In the genomic region with DNA sequence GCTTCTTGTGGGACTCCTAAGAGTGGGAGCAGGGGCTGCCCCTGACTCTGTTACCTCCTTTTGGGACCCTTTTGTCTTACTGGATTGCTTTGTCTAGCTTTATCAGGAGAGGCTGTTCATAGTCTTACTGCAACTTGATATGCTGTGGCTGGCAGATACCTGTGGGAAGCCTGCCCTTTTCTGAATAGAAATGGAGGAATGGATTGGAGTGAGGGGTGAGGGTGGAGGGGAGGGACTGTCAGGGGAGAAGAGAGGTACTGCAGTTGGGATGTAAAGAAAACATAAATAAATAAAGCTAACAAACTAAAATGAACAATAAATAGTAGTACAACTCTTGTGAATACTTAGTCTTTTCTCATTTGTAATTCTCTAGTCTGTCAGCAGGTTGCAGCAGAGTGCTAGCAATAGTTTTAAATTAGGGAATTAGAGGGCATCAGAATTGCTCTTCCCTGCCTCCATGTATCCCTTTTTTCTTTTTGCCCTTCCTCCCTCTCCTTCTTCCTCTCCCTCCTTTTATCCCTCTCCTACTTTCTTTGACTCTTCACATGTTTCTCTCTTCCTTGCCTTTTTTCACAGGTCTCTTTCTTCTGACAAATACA, we compare ENCODE assay signal across 9 mouse cellular contexts.
DNase-seq lines count a peak whose midpoint lies in the region; ATAC-seq and TF ChIP-seq lines count a peak whose summit lies in the region.
"Had no signal": no experiment of that assay in that cellular context is flagged by ENCODE, and none has a peak within 500 bp of the region (broad histone marks: within the 10 kb centered on the region; RNA-seq: fewer than 3 reads in every experiment).

No protein-coding gene starts in this region.

- DNase-seq in cerebellum, adult 18-20 months, result peak; percentile 16 to 44
- DNase-seq in cerebellum, adult 9-11 months, result no peak
- peak; percentile 32 to 48 for DNase-seq in left cerebral cortex, adult 18-20 months (ENCODE audit: low spot score in 2 of 2)
- DNase-seq in left cerebral cortex, postnatal 36 days (ENCODE audit: low spot score in 2 of 2), result no peak
- no peak for DNase-seq in Patski (ENCODE audit: low read depth, low spot score)
- DNase-seq in hindbrain, postnatal 0 days (ENCODE audit: low spot score), result peak; percentile 74
- no peak for DNase-seq in gastrocnemius, postnatal 36 days
- DNase-seq in heart, adult 11 months, result no peak

- H3K36me3 ChIP-seq in hindbrain, postnatal 0 days (ENCODE audit: insufficient read depth, low read length), result no peaks in the 10 kb centered on the region
- H3K36me3 ChIP-seq: embryonic facial prominence, embryonic 12.5 days had no signal

- no peak overlapping the region for H3K4me2 ChIP-seq in hindbrain, postnatal 0 days (ENCODE audit: low read depth, low read length)
- H3K4me2 ChIP-seq: embryonic facial prominence, embryonic 12.5 days had no signal

- H3K9ac ChIP-seq in hindbrain, postnatal 0 days (replicated peaks; ENCODE audit: low read length), result no peak overlapping the region
- H3K9ac ChIP-seq: embryonic facial prominence, embryonic 12.5 days had no signal

- no peak for ATAC-seq in Patski
- ATAC-seq in hindbrain, postnatal 0 days, result no peak

- no peaks in the 10 kb centered on the region for H3K9me3 ChIP-seq in hindbrain, postnatal 0 days (ENCODE audit: low read length)
- H3K9me3 ChIP-seq: embryonic facial prominence, embryonic 12.5 days had no signal

- TF ChIP-seq CTCF in Patski (IDR thresholded peaks at IDR 0.05), result peak; percentile 42
- TF ChIP-seq CTCF in hindbrain, postnatal 0 days (IDR thresholded peaks at IDR 0.05; ENCODE audit: low read depth), result peak; percentile 75

- in situ Hi-C loops in Patski (cut with MboI; ENCODE audit: low pct_unique_long_range_greater_than_20kb), result loop anchor here (25.0 kb wide), 1 partner anchor 1632 kb away; no protein-coding TSS in a partner anchor

- H3K27me3 ChIP-seq in Patski, result peaks cover 10% of the 10 kb centered on the region
- H3K27me3 ChIP-seq in hindbrain, postnatal 0 days (ENCODE audit: insufficient read depth, low read length), result no peaks in the 10 kb centered on the region
- H3K27me3 ChIP-seq: embryonic facial prominence, embryonic 12.5 days had no signal

- H3K27ac ChIP-seq in hindbrain, postnatal 0 days, result no peak overlapping the region
- H3K27ac ChIP-seq: embryonic facial prominence, embryonic 12.5 days had no signal

- intact Hi-C loops in left cerebral cortex, postnatal 36 days (cut with DNase I), result loop anchor here (1.0 to 2.0 kb wide), 2 partner anchors 457 to 471 kb away; no protein-coding TSS in a partner anchor
- intact Hi-C loops in gastrocnemius, postnatal 36 days (cut with DNase I), result no loop called here

- POLR2A ChIA-PET in Patski (lab: Charles Lee), result no interaction called here

- H3K4me1 ChIP-seq in hindbrain, postnatal 0 days (ENCODE audit: insufficient read depth, low read length), result no peaks in the 10 kb centered on the region
- H3K4me1 ChIP-seq: embryonic facial prominence, embryonic 12.5 days had no signal

- no peak overlapping the region for H3K4me3 ChIP-seq in hindbrain, postnatal 0 days (ENCODE audit: low read length)
- H3K4me3 ChIP-seq: embryonic facial prominence, embryonic 12.5 days had no signal

- CTCF ChIA-PET in Patski (lab: Charles Lee), result interaction anchor here (1.2 to 1.5 kb wide), 3 partner anchors 9 to 472 kb away, joined by 3 to 9 read pairs (median 4); no protein-coding TSS in a partner anchor

Comparison
In these comparisons a context has a peak if more than half of its experiments do, and no peak if none do; other contexts are left out.
1. DNase-seq: peak in cerebellum, adult 18-20 months (2 of 2), left cerebral cortex, adult 18-20 months (2 of 2) and hindbrain, postnatal 0 days (single experiment); none in cerebellum, adult 9-11 months (single experiment), left cerebral cortex, postnatal 36 days (0 of 2), Patski (single experiment), gastrocnemius, postnatal 36 days (0 of 2) and heart, adult 11 months (single experiment).